Mouse (Mus musculus) limb, embryonic 12.5 days (tissue): ENCODE data around the gene Gpr156. TPM values are rescaled to one million over a fixed set of nuclear protein-coding genes. Genes with fewer than 3 reads are reported as not detected.
"Not testable (repeated sequence)": the region's sequence is repeated elsewhere in the genome, so short reads cannot be mapped to it uniquely, and the experiment has no call there.

Source experiments
- ATAC-seq: fragments of 200-750 bp; cut with Nextera tagmentation; 2 replicates; pipeline ENCODE4 v1.8.0; 2017; ENCODE audit warnings: low read depth, moderate TSS enrichment; ENCODE audit not compliant: insufficient number of reproducible peaks, insufficient read depth, low FRiP score, low TSS enrichment
- H3K27ac ChIP-seq: fragments of 300-500 bp; sonication (generic); 2 replicates; pipeline ENCODE4 v1.5.1; 2016; ENCODE audit warnings: mild to moderate bottlenecking, moderate library complexity
- H3K27me3 ChIP-seq: fragments of 300-500 bp; sonication (generic); 2 replicates; pipeline ENCODE4 v1.6.1; 2016; ENCODE audit warnings: mild to moderate bottlenecking, moderate library complexity
- H3K36me3 ChIP-seq: fragments of 300-500 bp; sonication (generic); 2 replicates; pipeline ENCODE4 v1.6.1; 2016; ENCODE audit warnings: mild to moderate bottlenecking, moderate library complexity
- H3K4me1 ChIP-seq: fragments of 300-500 bp; sonication (generic); replicated peaks from 2 replicates; pipeline ENCODE4 v1.6.1; 2016
- H3K4me2 ChIP-seq: fragments of 300-500 bp; sonication (generic); 2 replicates; pipeline ENCODE4 v1.6.1; 2016; ENCODE audit warnings: mild to moderate bottlenecking, moderate library complexity
- H3K4me3 ChIP-seq: fragments of 300-500 bp; sonication (generic); replicated peaks from 2 replicates; pipeline ENCODE4 v1.5.1; 2016; ENCODE audit warnings: mild to moderate bottlenecking
- H3K9ac ChIP-seq: fragments of 300-500 bp; sonication (generic); replicated peaks from 2 replicates; pipeline ENCODE4 v1.6.1; 2016; ENCODE audit warnings: mild to moderate bottlenecking, moderate library complexity
- H3K9me3 ChIP-seq: fragments of 300-500 bp; sonication (generic); 2 replicates; pipeline ENCODE4 v1.6.1; 2016; ENCODE audit warnings: mild to moderate bottlenecking, moderate library complexity
- WGBS: fragments of 180-500 bp; shearing (Covaris S2); methylation state at CpG from one replicate; pipeline ENCODE4 v1.1.7; 2016; 5-methylcytosine and 5-hydroxymethylcytosine counted together
- polyA plus RNA-seq: library from polyadenylated mRNA; unstranded; fragments of >200 nt; fragmentation: Nextera tagmentation; extraction: Ambion mirVana; gene quantifications from 2 replicates; pipeline ENCODE4 v1.2.1, GENCODE M21; 2016

Gene Gpr156
- polyA plus RNA-seq, 1 experiment from 2014 or later = 1.5 TPM

DNA sequence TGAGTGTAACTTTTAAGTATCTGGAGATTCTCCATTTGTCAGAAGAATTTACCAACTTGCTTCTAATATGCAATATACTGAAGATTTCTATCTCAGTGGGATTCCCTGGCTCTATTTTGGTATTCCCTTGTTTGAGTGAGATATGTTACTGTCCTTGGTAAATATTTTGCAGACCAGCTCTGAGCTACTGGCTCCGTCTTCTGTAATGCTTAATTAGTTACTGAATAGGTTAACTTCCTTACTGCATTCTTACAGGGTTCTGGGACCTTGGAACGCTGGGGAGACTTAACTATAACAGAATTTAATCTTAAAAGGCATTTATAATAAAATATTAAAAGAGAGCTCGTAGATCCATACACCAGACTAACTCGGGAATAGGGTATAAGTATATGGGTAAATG is 121.8 kb downstream of the Gpr156 start:
- not testable (repeated sequence) for H3K27me3 ChIP-seq, H3K4me1 ChIP-seq, H3K9ac ChIP-seq, H3K36me3 ChIP-seq, H3K4me2 ChIP-seq, H3K9me3 ChIP-seq, H3K27ac ChIP-seq, ATAC-seq, H3K4me3 ChIP-seq
- WGBS = 73% methylated on average over 4 of the region's 4 CpGs

- Histone ChIP-seq H3K27ac (no peak overlapping the region), H3K4me1 (no peaks in the 10 kb centered on the region), H3K9ac (no peak overlapping the region), H3K4me3 (no peak overlapping the region), H3K9me3 (no peaks in the 10 kb centered on the region), H3K4me2 (no peak overlapping the region), H3K27me3 (no peaks in the 10 kb centered on the region), H3K36me3 (no peaks in the 10 kb centered on the region)
- 86% methylated on average over 1 of the region's 1 CpGs for WGBS
- ATAC-seq = no peak
Observed at GRCm38 (mm10) chr16:38042160-38042559, 125.9 kb downstream of the Gpr156 start.

- no peak overlapping the region for H3K9ac ChIP-seq
- H3K4me3 ChIP-seq = no peak overlapping the region
- no peaks in the 10 kb centered on the region for H3K27me3 ChIP-seq
- no peak overlapping the region for H3K27ac ChIP-seq
- no peaks in the 10 kb centered on the region; the same call in 1 of the 2 replicates for H3K4me1 ChIP-seq
- no peak overlapping the region for H3K4me2 ChIP-seq
- 92% methylated on average over 5 of the region's 5 CpGs for WGBS
- no peaks in the 10 kb centered on the region for H3K36me3 ChIP-seq
- ATAC-seq = no peak
- no peaks in the 10 kb centered on the region for H3K9me3 ChIP-seq
Observed at GRCm38 (mm10) chr16:38044551-38044950, 128.3 kb downstream of the Gpr156 start.

- 68% methylated on average over 23 of the region's 23 CpGs for WGBS
- Histone ChIP-seq H3K27me3 (no peaks in the 10 kb centered on the region), H3K36me3 (no peaks in the 10 kb centered on the region), H3K27ac (no peak overlapping the region), H3K4me2 (no peak overlapping the region), H3K4me3 (no peak overlapping the region), H3K4me1 (no peaks in the 10 kb centered on the region; the same call in 1 of the 2 replicates), H3K9me3 (no peaks in the 10 kb centered on the region), H3K9ac (no peak overlapping the region)
- ATAC-seq = no peak
Observed at GRCm38 (mm10) chr16:38047781-38048558, 131.7 kb downstream of the Gpr156 start.

Other genes with a start within 250 kb of the Gpr156 start
- 385 and 432 TPM in 2 replicates for gene Fstl1, start 139.6 kb upstream of the Gpr156 start, polyA plus RNA-seq
- gene Gm36028, start 55.4 kb upstream of the Gpr156 start, polyA plus RNA-seq = 0.19 TPM in 2 replicates
- gene Lrrc58, start 48.1 kb upstream of the Gpr156 start, polyA plus RNA-seq = 66.7 and 71.9 TPM in 2 replicates
- 65.6 and 68.6 TPM in 2 replicates for gene Gsk3b, start 172.5 kb downstream of the Gpr156 start, polyA plus RNA-seq